32 mouse cellular contexts compared by ENCODE assay signal in the genomic region with DNA sequence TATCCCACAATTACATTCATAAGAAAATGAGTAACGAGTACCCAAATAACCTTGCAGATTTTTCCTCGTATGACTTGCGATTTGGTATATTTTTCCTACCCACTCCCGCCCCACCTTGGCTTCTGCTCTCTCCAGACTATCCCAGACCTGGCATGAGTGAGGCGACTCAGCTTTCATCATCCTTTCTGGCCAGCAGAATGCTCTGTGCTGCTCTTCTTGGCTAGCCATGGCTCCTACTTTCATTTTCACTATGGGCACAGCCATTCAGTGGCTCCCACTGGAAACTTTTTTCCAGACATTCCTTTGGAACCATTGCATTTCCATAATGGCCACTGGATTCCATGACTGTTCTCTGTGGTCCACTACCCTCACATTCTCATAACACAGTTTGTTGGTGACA.
A peak's percentile ranks its signal among the peaks of the same experiment; 100 is the strongest.
DNase-seq lines count a peak whose midpoint lies in the region; ATAC-seq and TF ChIP-seq lines count a peak whose summit lies in the region.
"Had no signal": no experiment of that assay in that cellular context is flagged by ENCODE, and none has a peak within 500 bp of the region (broad histone marks: within the 10 kb centered on the region; RNA-seq: fewer than 3 reads in every experiment).

No protein-coding gene starts in this region.

- H3K27ac ChIP-seq in kidney, embryonic 15.5 days, result no peak overlapping the region
- H3K27ac ChIP-seq: forebrain, embryonic 12.5 days; hindbrain, embryonic 12.5 days; hindbrain, postnatal 0 days; limb, embryonic 10.5 days; limb, embryonic 15.5 days; liver, embryonic 13.5 days; midbrain, embryonic 13.5 days; stomach, embryonic 15.5 days had no signal

- CTCF ChIA-PET in Patski (lab: Charles Lee), result no interaction called here

- no peak overlapping the region for H3K4me2 ChIP-seq in kidney, embryonic 15.5 days
- H3K4me2 ChIP-seq: forebrain, embryonic 12.5 days; heart, embryonic 11.5 days; hindbrain, embryonic 12.5 days; limb, embryonic 15.5 days; liver, embryonic 13.5 days; midbrain, embryonic 13.5 days; stomach, embryonic 15.5 days had no signal

- H3K4me1 ChIP-seq in kidney, embryonic 15.5 days, result no peaks in the 10 kb centered on the region
- H3K4me1 ChIP-seq: forebrain, embryonic 12.5 days; hindbrain, embryonic 12.5 days; limb, embryonic 10.5 days; limb, embryonic 15.5 days; liver, embryonic 13.5 days; megakaryocyte, embryonic 14.5 days; midbrain, embryonic 13.5 days; stomach, embryonic 15.5 days had no signal

- no peak overlapping the region for H3K9ac ChIP-seq in kidney, embryonic 15.5 days
- H3K9ac ChIP-seq: forebrain, embryonic 12.5 days; forebrain, postnatal 0 days; hindbrain, embryonic 12.5 days; limb, embryonic 15.5 days; liver, embryonic 13.5 days; midbrain, embryonic 13.5 days; stomach, embryonic 15.5 days had no signal

- H3K27me3 ChIP-seq in Patski, result no peaks in the 10 kb centered on the region
- no peaks in the 10 kb centered on the region for H3K27me3 ChIP-seq in kidney, embryonic 15.5 days
- H3K27me3 ChIP-seq: forebrain, embryonic 12.5 days; hindbrain, embryonic 12.5 days; limb, embryonic 15.5 days; liver, embryonic 13.5 days; megakaryocyte, embryonic 14.5 days; midbrain, embryonic 13.5 days; stomach, embryonic 15.5 days had no signal

- ATAC-seq in Patski, result peak; percentile 44
- no peak for ATAC-seq in kidney, embryonic 15.5 days (replicated peaks; ENCODE audit: low FRiP score)
- ATAC-seq: forebrain, postnatal 0 days; hindbrain, postnatal 0 days; intestine, embryonic 16.5 days; lung, postnatal 0 days; midbrain, embryonic 13.5 days had no signal

- H3K36me3 ChIP-seq in kidney, embryonic 15.5 days, result no peaks in the 10 kb centered on the region
- H3K36me3 ChIP-seq: forebrain, embryonic 12.5 days; hindbrain, embryonic 12.5 days; limb, embryonic 10.5 days; limb, embryonic 15.5 days; liver, embryonic 13.5 days; midbrain, embryonic 13.5 days; stomach, embryonic 15.5 days had no signal

- in situ Hi-C loops in Patski (cut with MboI; ENCODE audit: low pct_unique_long_range_greater_than_20kb), result no loop called here

- DNase-seq in adrenal gland, postnatal 14 days, result peak; percentile 23
- no peak for DNase-seq in adrenal gland, postnatal 4 days (ENCODE audit: low spot score in 2 of 2)
- DNase-seq in 3T3-L1 (ENCODE audit: low read depth, low spot score) (peak; percentile 61), Patski (ENCODE audit: low read depth, low spot score) (peak; percentile 3)
- DNase-seq in gastrocnemius, postnatal 25 days, result peak; percentile 27
- DNase-seq in spleen, postnatal 36 days (ENCODE audit: low spot score in 2 of 2), result no peak
- DNase-seq in cerebellum, postnatal 4 days (ENCODE audit: low spot score in 2 of 2), result no peak
- DNase-seq: B cell, adult 2 months; cerebellum, adult 9-10 months; forebrain, postnatal 0 days; heart, adult 11 months; heart, postnatal 36 days; kidney, adult 8-10 months; kidney, postnatal 10 days; layer of hippocampus, postnatal 36 days; liver, embryonic 13.5 days; lung, adult 18-20 months; lung, postnatal 4 days; thymus, postnatal 25 days had no signal

- 82% methylated on average over 5 of the region's 5 CpGs for WGBS in kidney, embryonic 15.5 days

- no peak overlapping the region for H3K4me3 ChIP-seq in kidney, embryonic 15.5 days (replicated peaks)
- H3K4me3 ChIP-seq: erythroblast, embryonic 14.5 days; forebrain, embryonic 12.5 days; hindbrain, embryonic 12.5 days; limb, embryonic 10.5 days; limb, embryonic 15.5 days; liver, embryonic 13.5 days; megakaryocyte, embryonic 14.5 days; midbrain, embryonic 13.5 days; stomach, embryonic 15.5 days had no signal

- H3K9me3 ChIP-seq in kidney, embryonic 15.5 days (replicated peaks), result no peaks in the 10 kb centered on the region
- H3K9me3 ChIP-seq: forebrain, embryonic 12.5 days; hindbrain, embryonic 12.5 days; limb, embryonic 10.5 days; limb, embryonic 15.5 days; liver, embryonic 13.5 days; megakaryocyte, embryonic 14.5 days; midbrain, embryonic 13.5 days; stomach, embryonic 15.5 days had no signal

- POLR2A ChIA-PET in Patski (lab: Charles Lee), result no interaction called here

- no peak for TF ChIP-seq CTCF in Patski (IDR thresholded peaks at IDR 0.05)

Comparison
In these comparisons a context has a peak if more than half of its experiments do, and no peak if none do; other contexts are left out.
1. DNase-seq: peak in adrenal gland, postnatal 14 days (single experiment), 3T3-L1 (single experiment), Patski (single experiment) and gastrocnemius, postnatal 25 days (single experiment); none in adrenal gland, postnatal 4 days (0 of 2), spleen, postnatal 36 days (0 of 2) and cerebellum, postnatal 4 days (0 of 2).